Mouse (Mus musculus): Measurements from ENCODE around the gene Sema5a. TPM values are rescaled to one million over a fixed set of nuclear protein-coding genes. Genes with fewer than 3 reads are reported as not detected.

Gene Sema5a
- polyA plus RNA-seq, 1 experiment: 0.60 TPM

DNA sequence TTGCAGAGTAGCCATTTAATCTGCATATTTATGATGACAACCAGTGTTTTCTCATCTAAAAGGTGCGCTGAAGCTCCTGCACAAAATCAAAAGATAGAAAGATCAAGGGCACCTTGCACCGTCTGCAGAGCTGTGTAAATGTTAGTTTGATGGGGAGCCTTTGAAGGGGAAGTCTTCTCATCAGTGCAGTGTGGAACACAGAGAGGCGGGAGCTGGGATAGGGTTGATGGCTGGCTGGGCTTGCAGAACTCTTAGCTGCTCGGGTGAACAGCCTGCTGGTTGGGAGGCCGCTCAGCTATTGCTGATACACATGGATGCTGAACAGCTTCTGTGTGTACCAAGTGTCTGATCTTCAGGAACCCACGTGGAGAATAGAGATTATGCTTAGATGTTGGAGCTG lies 53.9 kb downstream of the Sema5a start:
- WGBS: 65% methylated on average over 6 of the region's 6 CpGs
- Histone ChIP-seq H3K4me3 (replicated peaks; ENCODE audit: control insufficient read depth, low read depth, low read length) (no peak overlapping the region), H3K4me1 (ENCODE audit: control insufficient read depth, insufficient read depth, low read length) (no peaks in the 10 kb centered on the region), H3K27ac (ENCODE audit: control insufficient read depth, insufficient read depth, low read depth, low read length, poor library complexity) (no peak overlapping the region)
- TF ChIP-seq CTCF (IDR thresholded peaks at IDR 0.05; ENCODE audit: control insufficient read depth, insufficient read depth, low read length) (no peak), POLR2A (IDR thresholded peaks at IDR 0.05; ENCODE audit: borderline replicate concordance, control insufficient read depth, low read depth, low read length) (no peak)

DNA sequence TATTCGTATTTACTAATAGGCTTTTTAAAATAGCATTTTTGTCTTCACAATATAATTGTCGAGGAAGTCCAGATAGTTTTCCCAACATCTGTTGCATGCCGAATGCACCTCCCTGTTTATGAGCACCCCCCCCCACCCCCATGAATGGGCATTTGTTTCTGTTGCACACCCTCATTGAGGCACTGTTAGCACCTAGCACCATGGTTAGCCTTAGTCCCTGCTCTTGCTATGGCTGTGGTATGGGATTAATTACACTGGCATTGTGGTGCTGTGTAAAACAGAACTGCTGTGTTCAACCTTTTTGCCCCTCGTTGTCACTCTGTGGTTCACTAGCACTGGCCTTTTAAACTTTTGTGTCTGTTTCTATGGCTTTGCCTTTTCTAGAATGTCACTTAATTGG lies 56.4 kb downstream of the Sema5a start:
- no peaks in the 10 kb centered on the region for H3K4me1 ChIP-seq (ENCODE audit: control insufficient read depth, insufficient read depth, low read length)
- WGBS: 85% methylated on average over 4 of the region's 4 CpGs
- TF ChIP-seq POLR2A (IDR thresholded peaks at IDR 0.05; ENCODE audit: borderline replicate concordance, control insufficient read depth, low read depth, low read length): no peak
- no peak for TF ChIP-seq CTCF (IDR thresholded peaks at IDR 0.05; ENCODE audit: control insufficient read depth, insufficient read depth, low read length)
- no peak overlapping the region for H3K4me3 ChIP-seq (replicated peaks; ENCODE audit: control insufficient read depth, low read depth, low read length)
- no peak overlapping the region for H3K27ac ChIP-seq (ENCODE audit: control insufficient read depth, insufficient read depth, low read depth, low read length, poor library complexity)

DNA sequence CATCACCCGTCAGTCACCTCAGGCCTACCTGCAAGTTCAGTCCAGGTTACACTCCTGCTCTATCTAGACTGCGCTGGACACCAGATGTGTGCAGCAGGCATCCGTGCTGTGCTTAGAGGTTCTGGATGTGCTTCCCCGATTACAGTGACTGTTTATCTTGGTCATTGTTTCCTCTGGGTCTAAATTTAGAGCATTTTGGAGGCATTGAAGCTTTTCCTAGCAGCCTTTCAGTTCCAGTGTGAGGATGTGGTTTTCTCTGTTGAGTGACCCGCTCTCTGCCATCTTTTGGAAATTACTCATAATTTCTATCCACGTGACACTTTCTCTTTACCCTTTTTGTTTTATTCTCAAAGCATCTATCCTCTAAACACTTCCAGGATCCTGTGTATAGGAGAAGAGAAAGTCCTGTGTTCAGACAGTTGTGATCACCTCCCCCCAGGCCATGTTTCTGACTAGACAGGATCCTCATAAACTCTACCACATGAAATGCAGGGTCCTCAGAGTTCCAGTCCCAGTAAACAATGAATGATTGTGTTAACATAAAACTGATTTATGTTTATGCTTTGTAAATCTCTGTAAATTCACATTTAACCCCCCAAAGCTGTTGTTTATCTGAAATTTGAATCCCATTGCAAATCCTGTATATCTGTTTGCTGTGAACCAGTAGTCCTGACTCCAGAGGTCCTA lies 62.1 kb downstream of the Sema5a start:
- no peak for TF ChIP-seq CTCF (IDR thresholded peaks at IDR 0.05; ENCODE audit: control insufficient read depth, insufficient read depth, low read length)
- no peak for TF ChIP-seq POLR2A (IDR thresholded peaks at IDR 0.05; ENCODE audit: borderline replicate concordance, control insufficient read depth, low read depth, low read length)
- Histone ChIP-seq H3K4me3 (replicated peaks; ENCODE audit: control insufficient read depth, low read depth, low read length) (no peak overlapping the region), H3K4me1 (ENCODE audit: control insufficient read depth, insufficient read depth, low read length) (no peaks in the 10 kb centered on the region), H3K27ac (ENCODE audit: control insufficient read depth, insufficient read depth, low read depth, low read length, poor library complexity) (no peak overlapping the region)
- 52% methylated on average over 6 of the region's 6 CpGs for WGBS

DNA sequence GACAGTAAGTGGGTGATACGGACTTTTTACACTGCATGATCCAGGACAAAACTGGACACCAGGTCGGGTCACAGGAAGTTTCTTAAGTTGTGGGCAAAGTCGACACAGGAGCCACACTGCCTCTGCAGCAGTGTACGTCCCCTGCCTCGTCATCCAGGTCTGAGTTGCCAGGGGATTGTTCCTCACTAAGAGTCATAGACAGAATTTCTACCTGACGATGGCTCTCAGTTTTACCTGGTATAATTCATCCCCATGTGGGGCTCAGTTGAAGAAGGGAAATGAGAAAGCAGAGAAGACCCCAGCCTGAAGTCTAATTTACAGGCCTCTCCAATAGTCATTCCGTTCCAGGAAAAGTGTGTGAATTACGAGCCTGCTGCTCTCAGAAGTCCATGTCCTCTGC lies 66.2 kb downstream of the Sema5a start:
- TF ChIP-seq POLR2A (IDR thresholded peaks at IDR 0.05; ENCODE audit: borderline replicate concordance, control insufficient read depth, low read depth, low read length) (no peak), CTCF (IDR thresholded peaks at IDR 0.05; ENCODE audit: control insufficient read depth, insufficient read depth, low read length) (no peak)
- Histone ChIP-seq H3K4me1 (ENCODE audit: control insufficient read depth, insufficient read depth, low read length) (no peaks in the 10 kb centered on the region), H3K4me3 (replicated peaks; ENCODE audit: control insufficient read depth, low read depth, low read length) (no peak overlapping the region), H3K27ac (ENCODE audit: control insufficient read depth, insufficient read depth, low read depth, low read length, poor library complexity) (no peak overlapping the region)
- WGBS: 67% methylated on average over 8 of the region's 8 CpGs

DNA sequence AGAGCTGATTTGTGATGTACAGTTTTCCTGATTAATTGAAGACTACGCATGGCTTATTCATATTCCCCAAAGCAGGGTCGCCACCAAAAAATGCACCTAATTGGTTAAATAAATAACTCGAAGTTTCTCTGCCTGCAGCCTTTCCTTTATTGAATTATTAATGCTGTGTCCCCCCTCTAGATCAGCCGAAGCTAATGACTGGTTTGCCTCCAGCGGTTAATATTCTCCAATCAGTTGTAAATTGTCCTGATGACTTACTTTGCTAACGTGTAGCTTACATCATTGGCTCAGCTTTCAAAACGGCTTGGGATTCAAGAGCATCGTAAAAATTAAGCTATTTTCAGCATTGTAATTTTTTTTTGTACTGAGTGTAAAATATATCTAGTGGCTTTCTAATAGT lies 66.7 kb downstream of the Sema5a start:
- Histone ChIP-seq H3K27ac (ENCODE audit: control insufficient read depth, insufficient read depth, low read depth, low read length, poor library complexity) (no peak overlapping the region), H3K4me3 (replicated peaks; ENCODE audit: control insufficient read depth, low read depth, low read length) (no peak overlapping the region), H3K4me1 (ENCODE audit: control insufficient read depth, insufficient read depth, low read length) (no peaks in the 10 kb centered on the region)
- TF ChIP-seq POLR2A (IDR thresholded peaks at IDR 0.05; ENCODE audit: borderline replicate concordance, control insufficient read depth, low read depth, low read length) (no peak), CTCF (IDR thresholded peaks at IDR 0.05; ENCODE audit: control insufficient read depth, insufficient read depth, low read length) (no peak)
- WGBS: 78% methylated on average over 8 of the region's 8 CpGs

DNA sequence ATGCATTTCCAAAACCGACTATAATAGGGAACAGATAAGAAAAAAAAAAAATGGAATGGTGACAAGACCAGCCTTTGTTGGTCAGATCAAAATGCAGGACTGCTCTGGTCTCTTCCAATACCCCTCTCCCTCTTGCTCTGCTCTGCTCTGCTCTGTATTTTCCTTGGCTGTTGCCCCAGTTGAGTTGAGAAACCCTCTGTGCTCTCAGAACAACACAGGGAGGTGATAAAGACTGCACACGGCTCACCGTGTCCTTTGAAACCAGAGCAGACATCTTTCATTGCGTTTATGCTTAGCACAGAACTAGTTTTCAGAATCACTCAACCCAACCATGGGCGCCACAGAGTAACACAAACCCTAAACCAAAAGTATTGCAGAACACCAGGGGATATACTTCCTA lies 72.5 kb downstream of the Sema5a start:
- WGBS: 88% methylated on average over 5 of the region's 5 CpGs

DNA sequence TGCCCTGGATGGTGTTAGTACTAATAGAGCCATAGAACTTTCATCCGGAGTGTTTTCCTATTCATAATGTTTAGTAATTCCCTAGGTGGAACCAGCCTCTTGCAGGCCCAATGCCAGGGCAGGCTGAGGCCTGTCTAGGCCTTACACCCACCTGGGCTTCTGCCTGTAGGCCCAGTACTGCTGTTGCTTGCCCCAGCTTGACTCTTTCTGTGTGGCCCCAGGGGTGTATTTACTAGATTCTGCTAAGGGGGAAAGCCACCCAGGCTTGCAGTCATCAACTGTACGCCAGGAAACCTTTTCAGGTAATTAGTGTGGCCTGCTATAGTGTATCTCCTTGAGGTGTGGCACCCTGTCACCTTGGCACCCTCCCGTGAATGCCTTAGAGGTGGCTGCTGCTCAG lies 76.1 kb downstream of the Sema5a start:
- H3K4me1 ChIP-seq (ENCODE audit: control insufficient read depth, insufficient read depth, low read length): no peaks in the 10 kb centered on the region
- H3K4me3 ChIP-seq (replicated peaks; ENCODE audit: control insufficient read depth, low read depth, low read length): no peak overlapping the region
- no peak for TF ChIP-seq POLR2A (IDR thresholded peaks at IDR 0.05; ENCODE audit: borderline replicate concordance, control insufficient read depth, low read depth, low read length)
- TF ChIP-seq CTCF (IDR thresholded peaks at IDR 0.05; ENCODE audit: control insufficient read depth, insufficient read depth, low read length): no peak
- 69% methylated on average over 3 of the region's 3 CpGs for WGBS
- no peak overlapping the region for H3K27ac ChIP-seq (ENCODE audit: control insufficient read depth, insufficient read depth, low read depth, low read length, poor library complexity)

More for the DNA sequence above, 72.5 kb downstream of the Sema5a start:
- no peaks in the 10 kb centered on the region for H3K4me1 ChIP-seq (ENCODE audit: control insufficient read depth, insufficient read depth, low read length)
- no peak overlapping the region for H3K27ac ChIP-seq (ENCODE audit: control insufficient read depth, insufficient read depth, low read depth, low read length, poor library complexity)
- H3K4me3 ChIP-seq (replicated peaks; ENCODE audit: control insufficient read depth, low read depth, low read length): no peak overlapping the region
- TF ChIP-seq CTCF (IDR thresholded peaks at IDR 0.05; ENCODE audit: control insufficient read depth, insufficient read depth, low read length) (no peak), POLR2A (IDR thresholded peaks at IDR 0.05; ENCODE audit: borderline replicate concordance, control insufficient read depth, low read depth, low read length) (no peak)

DNA sequence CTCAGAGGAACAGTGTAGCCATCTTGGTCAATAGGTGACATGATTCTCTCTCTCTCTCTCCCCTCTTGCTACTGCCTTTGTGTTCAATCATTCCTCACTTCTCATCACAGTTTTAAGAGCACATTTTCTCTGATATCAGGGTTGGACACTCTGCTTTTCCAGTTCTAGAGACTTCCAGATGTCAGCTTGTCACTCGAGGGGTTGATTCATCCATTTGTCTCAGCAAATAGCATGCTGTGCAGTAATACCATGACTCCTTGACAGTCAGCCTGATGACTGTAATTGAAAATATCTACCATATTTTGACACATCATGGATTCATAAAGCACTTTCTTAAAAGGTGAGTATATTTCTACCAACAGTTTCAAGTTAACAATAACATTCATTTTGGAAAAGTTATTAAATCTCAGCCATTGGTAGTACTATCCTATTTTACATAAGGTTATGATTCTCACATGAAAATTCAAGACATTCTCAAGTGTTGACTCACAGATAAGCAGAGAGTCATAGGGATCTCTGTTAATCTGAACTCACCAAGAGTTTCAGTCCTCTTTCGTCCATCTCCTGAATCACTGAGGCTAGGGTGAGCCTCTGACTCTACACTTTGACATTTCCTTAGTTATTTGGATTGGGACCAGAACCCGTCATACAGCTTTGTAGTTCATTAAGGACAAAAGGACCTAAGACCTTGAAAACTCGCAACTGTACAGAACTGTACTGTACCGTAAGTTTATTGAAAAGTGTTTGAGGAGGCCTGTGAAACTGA lies 78.0 kb downstream of the Sema5a start:
- TF ChIP-seq CTCF (IDR thresholded peaks at IDR 0.05; ENCODE audit: control insufficient read depth, insufficient read depth, low read length): no peak
- no peak for TF ChIP-seq POLR2A (IDR thresholded peaks at IDR 0.05; ENCODE audit: borderline replicate concordance, control insufficient read depth, low read depth, low read length)
- H3K27ac ChIP-seq (ENCODE audit: control insufficient read depth, insufficient read depth, low read depth, low read length, poor library complexity): no peak overlapping the region
- H3K4me1 ChIP-seq (ENCODE audit: control insufficient read depth, insufficient read depth, low read length): no peaks in the 10 kb centered on the region
- 74% methylated on average over 5 of the region's 5 CpGs for WGBS
- no peak overlapping the region for H3K4me3 ChIP-seq (replicated peaks; ENCODE audit: control insufficient read depth, low read depth, low read length)
